Mouse (Mus musculus) midbrain, postnatal 0 days (tissue): ENCODE results near the gene Vmn1r128. TPM values are rescaled to one million over a fixed set of nuclear protein-coding genes. Genes with fewer than 3 reads are reported as not detected.
"Not testable (repeated sequence)": the region's sequence is repeated elsewhere in the genome, so short reads cannot be mapped to it uniquely, and the experiment has no call there.

Experiments used
- ATAC-seq: fragments of 200-750 bp; cut with Nextera tagmentation; 2 replicates; pipeline ENCODE4 v1.8.0; 2017; ENCODE audit warnings: moderate number of reproducible peaks, mild to moderate bottlenecking, moderate TSS enrichment, moderate library complexity; ENCODE audit not compliant: low FRiP score
- DNase-seq: peaks from one replicate; pipeline ENCODE4 v3.0.0-alpha.2; 2015; ENCODE audit warnings: low spot score
- H3K27ac ChIP-seq: fragments of 300-500 bp; sonication (generic); 2 replicates; pipeline ENCODE4 v1.5.1; 2014; ENCODE audit warnings: low read depth, mild to moderate bottlenecking, low read length, mixed read lengths
- H3K27me3 ChIP-seq: fragments of 300-500 bp; sonication (generic); 2 replicates; pipeline ENCODE4 v1.6.1; 2014; ENCODE audit warnings: low read length, control low read depth, mixed read lengths; ENCODE audit not compliant: insufficient read depth
- H3K36me3 ChIP-seq: fragments of 300-500 bp; sonication (generic); 2 replicates; pipeline ENCODE4 v1.6.1; 2014; ENCODE audit warnings: low read length, control low read depth, mixed read lengths; ENCODE audit not compliant: insufficient read depth
- H3K4me1 ChIP-seq: fragments of 300-500 bp; sonication (generic); 2 replicates; pipeline ENCODE4 v1.6.1; 2014; ENCODE audit warnings: mild to moderate bottlenecking, control low read depth, antibody characterized with exemption, low read length, mixed read lengths; ENCODE audit not compliant: insufficient read depth
- H3K4me2 ChIP-seq: fragments of 300-500 bp; sonication (generic); 2 replicates; pipeline ENCODE4 v1.6.1; 2014; ENCODE audit warnings: low read depth, mild to moderate bottlenecking, low read length, mixed read lengths; ENCODE audit not compliant: poor library complexity, severe bottlenecking
- H3K4me3 ChIP-seq: fragments of 300-500 bp; sonication (generic); 2 replicates; pipeline ENCODE4 v1.5.1; 2014; ENCODE audit warnings: low read depth, mild to moderate bottlenecking, low read length, moderate library complexity
- H3K9ac ChIP-seq: fragments of 300-500 bp; sonication (generic); replicated peaks from 2 replicates; pipeline ENCODE4 v1.6.1; 2014; ENCODE audit warnings: mild to moderate bottlenecking, low read length, moderate library complexity, mixed read lengths; ENCODE audit not compliant: poor library complexity, severe bottlenecking
- H3K9me3 ChIP-seq: fragments of 300-500 bp; sonication (generic); 2 replicates; pipeline ENCODE4 v1.6.1; 2016; ENCODE audit warnings: low read length, control low read depth
- WGBS: fragments of 180-500 bp; shearing (Covaris S2); extraction: QIAGEN DNeasy Blood & Tissue Kit; methylation state at CpG from one replicate; pipeline ENCODE4 v1.1.7; 2014; 5-methylcytosine and 5-hydroxymethylcytosine counted together
- polyA plus RNA-seq: library from polyadenylated mRNA; unstranded; fragments of >200 nt; fragmentation: Nextera tagmentation; extraction: Ambion mirVana; gene quantifications from 2 replicates; pipeline ENCODE4 v1.2.1, GENCODE M21; 2015
- total RNA-seq: library from RNA; depleted of rRNA; stranded (reverse); fragments of >200 nt; gene quantifications from 2 replicates; pipeline ENCODE4 v1.2.3, GENCODE M21; 2014; rRNA removed

Vmn1r128 gene
- not detected in 2 replicates for total RNA-seq
- not detected in 2 replicates for polyA plus RNA-seq

DNA sequence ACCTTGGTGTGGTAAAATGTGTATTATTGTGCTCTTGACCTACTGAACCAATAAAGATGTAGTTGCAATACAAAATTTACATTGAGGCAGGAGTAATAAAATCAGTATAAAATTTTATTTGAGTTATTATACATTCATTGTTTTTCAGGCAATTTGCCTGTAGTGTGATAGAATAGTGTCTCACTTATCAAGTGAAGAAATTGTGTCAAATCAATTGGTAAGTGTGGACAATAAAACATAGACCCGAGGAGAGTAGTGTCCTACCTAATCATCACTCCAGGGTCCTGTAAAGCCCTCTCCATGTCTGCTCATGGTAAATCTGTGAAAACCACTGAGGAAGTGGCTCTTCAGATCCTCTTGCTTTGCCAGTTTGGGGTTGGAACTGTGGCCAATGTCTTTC lies at the start of gene Vmn1r128:
Vmn1r128 (plus strand) TSS at position 301 of the 400 bp plus-strand sequence.
- DNase-seq, H3K4me2 ChIP-seq, H3K9me3 ChIP-seq, H3K27ac ChIP-seq, H3K4me3 ChIP-seq, H3K4me1 ChIP-seq, H3K36me3 ChIP-seq, ATAC-seq, H3K9ac ChIP-seq, H3K27me3 ChIP-seq: not testable (repeated sequence)
- 61% methylated on average over 1 of the region's 1 CpGs for WGBS

DNA sequence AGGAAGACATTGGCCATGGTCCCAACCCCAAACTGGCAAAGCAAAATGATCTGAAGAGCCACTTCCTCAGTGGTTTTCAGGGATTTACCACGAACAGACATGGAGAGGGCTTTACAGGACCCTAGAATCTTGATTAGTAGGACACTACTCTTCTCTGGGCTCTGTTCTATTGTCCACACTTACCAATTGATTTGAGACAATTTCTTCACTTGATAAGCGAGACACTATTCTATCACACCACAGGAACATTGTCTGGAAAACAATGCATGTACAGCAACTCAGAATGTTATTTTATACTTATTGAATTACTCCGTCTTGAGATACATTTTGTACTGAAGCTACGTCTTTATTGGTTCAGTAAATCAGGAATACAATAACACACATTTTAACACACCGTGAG lies 47.8 kb upstream of the Vmn1r128 start, which contains the start of gene Vmn1r126:
Vmn1r126 (minus strand) TSS at position 101 of the 400 bp plus-strand sequence.
- not testable (repeated sequence) for H3K4me1 ChIP-seq, H3K27ac ChIP-seq, ATAC-seq, H3K9ac ChIP-seq, H3K9me3 ChIP-seq, H3K27me3 ChIP-seq, H3K4me3 ChIP-seq, H3K36me3 ChIP-seq, DNase-seq, H3K4me2 ChIP-seq
- no CpG with 5 or more reads among the region's 5 CpGs for WGBS

DNA sequence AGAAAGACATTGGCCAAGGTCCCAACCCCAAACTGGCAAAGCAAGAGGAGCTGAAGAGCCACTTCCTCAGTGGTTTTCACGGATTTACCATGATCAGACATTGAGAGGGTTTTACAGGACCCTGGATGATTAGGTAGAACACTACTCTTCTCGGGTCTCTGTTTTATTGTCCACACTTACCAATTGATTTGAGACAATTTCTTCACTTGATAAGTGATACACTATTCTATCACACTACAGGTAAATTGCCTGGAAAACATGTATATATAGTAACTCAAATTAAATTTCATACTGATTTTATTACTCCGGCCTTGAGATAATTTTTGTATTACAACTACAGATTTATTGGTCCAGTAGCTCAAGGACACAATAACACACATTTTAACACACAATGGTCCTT lies 29.4 kb upstream of the Vmn1r128 start, which contains the start of gene Vmn1r127:
Vmn1r127 (minus strand) TSS at position 101 of the 400 bp plus-strand sequence.
- H3K27ac ChIP-seq, H3K4me1 ChIP-seq, H3K4me2 ChIP-seq, ATAC-seq, H3K36me3 ChIP-seq, DNase-seq, H3K4me3 ChIP-seq, H3K27me3 ChIP-seq, H3K9me3 ChIP-seq, H3K9ac ChIP-seq: not testable (repeated sequence)
- no CpG with 5 or more reads among the region's 3 CpGs for WGBS

DNA sequence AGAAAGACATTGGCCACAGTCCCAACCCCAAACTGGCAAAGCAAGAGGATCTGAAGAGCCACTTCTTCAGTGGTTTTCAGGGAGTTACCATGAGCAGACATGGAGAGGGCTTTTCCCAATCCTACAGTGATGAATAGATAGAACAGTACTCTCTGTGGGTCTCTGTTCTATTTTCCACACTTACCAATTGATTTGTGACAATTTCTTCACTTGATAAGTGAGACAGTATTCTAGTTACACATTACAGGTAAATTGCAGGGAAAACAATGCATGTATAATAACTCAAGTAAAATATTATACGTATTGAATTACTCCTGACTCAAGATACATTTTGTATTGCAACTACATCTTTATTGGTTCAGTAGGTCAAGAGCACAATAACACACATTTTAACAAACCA lies 12.0 kb downstream of the Vmn1r128 start, which contains the start of gene Vmn1r129:
Vmn1r129 (minus strand) TSS at position 101 of the 400 bp plus-strand sequence.
- no CpG with 5 or more reads among the region's 1 CpGs for WGBS
- H3K4me1 ChIP-seq = not testable (repeated sequence)

More for the DNA sequence above, 12.0 kb downstream of the Vmn1r128 start, which contains the start of gene Vmn1r129:
- not testable (repeated sequence) for DNase-seq, H3K9ac ChIP-seq, H3K27ac ChIP-seq, H3K4me2 ChIP-seq, H3K9me3 ChIP-seq, H3K27me3 ChIP-seq, ATAC-seq, H3K36me3 ChIP-seq, H3K4me3 ChIP-seq

Other genes with a start within 250 kb of the Vmn1r128 start
- not detected in 2 replicates for gene Vmn1r122, start 215.2 kb upstream of the Vmn1r128 start, total RNA-seq
- gene Vmn1r122, start 215.2 kb upstream of the Vmn1r128 start, polyA plus RNA-seq = not detected in 2 replicates
- gene Vmn1r123, start 187.2 kb upstream of the Vmn1r128 start, total RNA-seq = not detected in 2 replicates
- gene Vmn1r123, start 187.2 kb upstream of the Vmn1r128 start, polyA plus RNA-seq = not detected in 2 replicates
- gene Gm5157, start 158.9 kb upstream of the Vmn1r128 start, total RNA-seq = not detected in 2 replicates
- gene Gm5157, start 158.9 kb upstream of the Vmn1r128 start, polyA plus RNA-seq = not detected in 2 replicates
- gene Vmn1r124, start 88.8 kb upstream of the Vmn1r128 start, total RNA-seq = not detected in 2 replicates
- gene Vmn1r124, start 88.8 kb upstream of the Vmn1r128 start, polyA plus RNA-seq = not detected in 2 replicates
- gene Vmn1r125, start 77.2 kb upstream of the Vmn1r128 start, total RNA-seq = not detected in 2 replicates
- not detected in 2 replicates for gene Vmn1r125, start 77.2 kb upstream of the Vmn1r128 start, polyA plus RNA-seq
- not detected in 2 replicates for gene Vmn1r126, start 47.9 kb upstream of the Vmn1r128 start, total RNA-seq
- gene Vmn1r126, start 47.9 kb upstream of the Vmn1r128 start, polyA plus RNA-seq = not detected in 2 replicates
- not detected in 2 replicates for gene Vmn1r127, start 29.5 kb upstream of the Vmn1r128 start, total RNA-seq
- not detected in 2 replicates for gene Vmn1r127, start 29.5 kb upstream of the Vmn1r128 start, polyA plus RNA-seq
- gene Vmn1r129, start 11.9 kb downstream of the Vmn1r128 start, total RNA-seq = not detected in 2 replicates
- not detected in 2 replicates for gene Vmn1r129, start 11.9 kb downstream of the Vmn1r128 start, polyA plus RNA-seq
- not detected in 2 replicates for gene Gm6882, start 83.4 kb downstream of the Vmn1r128 start, total RNA-seq
- gene Gm6882, start 83.4 kb downstream of the Vmn1r128 start, polyA plus RNA-seq = not detected in 2 replicates
- not detected in 2 replicates for gene Vmn1r130, start 162.4 kb downstream of the Vmn1r128 start, total RNA-seq
- gene Vmn1r130, start 162.4 kb downstream of the Vmn1r128 start, polyA plus RNA-seq = not detected in 2 replicates
- gene Vmn1r131, start 196.7 kb downstream of the Vmn1r128 start, total RNA-seq = not detected in 2 replicates
- gene Vmn1r131, start 196.7 kb downstream of the Vmn1r128 start, polyA plus RNA-seq = not detected in 2 replicates